In the genomic region with DNA sequence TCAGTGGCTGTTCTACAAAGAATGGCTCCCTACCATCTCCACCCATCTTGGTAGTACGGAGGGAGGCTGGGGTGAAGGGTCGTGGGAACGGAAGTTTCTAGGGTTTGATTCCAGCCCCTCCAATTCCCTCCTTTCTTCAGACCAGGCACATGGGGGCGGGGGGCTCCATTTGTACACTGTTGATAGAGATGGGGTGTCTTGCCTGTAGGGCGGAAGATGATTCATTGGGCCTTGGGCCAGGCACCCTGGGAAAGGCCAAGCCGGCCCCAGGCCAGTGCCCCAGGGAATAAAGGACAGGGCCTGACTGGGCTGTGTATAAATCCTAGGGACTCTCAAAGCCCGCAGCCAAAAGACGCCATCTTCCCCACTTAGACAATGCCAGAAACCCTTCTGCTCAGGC, we compare ENCODE assay signal across 8 mouse cellular contexts. TPM values are rescaled to one million over a fixed set of nuclear protein-coding genes. Genes with fewer than 3 reads are reported as not detected.
DNase-seq lines count a peak whose midpoint lies in the region; ATAC-seq lines count a peak whose summit lies in the region.

No protein-coding gene starts in this region.

- intact Hi-C loops in left cerebral cortex, postnatal 4 days (cut with DNase I): loop anchor here (5.0 kb wide), 1 partner anchor 144 kb away; no protein-coding TSS in a partner anchor

- 77% methylated on average over 8 of the region's 8 CpGs for WGBS in liver, embryonic 12.5 days (ENCODE audit: insufficient replicate concordance)
- WGBS in liver, embryonic 11.5 days: 87% methylated on average over 8 of the region's 8 CpGs
- 80% methylated on average over 8 of the region's 8 CpGs for WGBS in heart, embryonic 14.5 days
- 76% methylated on average over 8 of the region's 8 CpGs for WGBS in stomach, embryonic 16.5 days

- no peak for ATAC-seq in liver, embryonic 12.5 days
- ATAC-seq in liver, embryonic 11.5 days (replicated peaks; ENCODE audit: low FRiP score): no peak
- ATAC-seq in heart, embryonic 14.5 days (ENCODE audit: insufficient number of reproducible peaks, insufficient read depth, low FRiP score, low read depth): 0 out of 2 replicates have a peak, but pooled peaks have one; percentile 11
- no peak for ATAC-seq in stomach, embryonic 16.5 days (ENCODE audit: insufficient read depth, low FRiP score)
- no peak for ATAC-seq in cerebellum, adult (ENCODE audit: insufficient number of reproducible peaks, low FRiP score, low TSS enrichment)

- H3K4me3 ChIP-seq in liver, embryonic 12.5 days: no peak overlapping the region
- no peak overlapping the region for H3K4me3 ChIP-seq in liver, embryonic 11.5 days (ENCODE audit: low read depth, low read length)
- H3K4me3 ChIP-seq in heart, embryonic 14.5 days (ENCODE audit: control insufficient read depth in 1 of 2, insufficient read depth in 1 of 2, low read depth in 1 of 2, low read length in 2 of 2): no peak overlapping the region
- H3K4me3 ChIP-seq in stomach, embryonic 16.5 days (replicated peaks; ENCODE audit: low read length): no peak overlapping the region

- no peaks in the 10 kb centered on the region for H3K36me3 ChIP-seq in liver, embryonic 12.5 days
- no peaks in the 10 kb centered on the region for H3K36me3 ChIP-seq in liver, embryonic 11.5 days (ENCODE audit: control insufficient read depth, insufficient read depth, low read length)
- peaks cover 13% of the 10 kb centered on the region; the same call in 1 of the 2 replicates for H3K36me3 ChIP-seq in heart, embryonic 14.5 days (ENCODE audit: control insufficient read depth, insufficient read depth, low read length)
- H3K36me3 ChIP-seq in stomach, embryonic 16.5 days (ENCODE audit: control insufficient read depth, insufficient read depth, low read length): 0 out of 2 replicates have a peak, but pooled peaks cover 3% of the 10 kb centered on the region

- no peaks in the 10 kb centered on the region for H3K9me3 ChIP-seq in liver, embryonic 12.5 days (replicated peaks)
- no peaks in the 10 kb centered on the region for H3K9me3 ChIP-seq in liver, embryonic 11.5 days (ENCODE audit: control insufficient read depth, low read length)
- H3K9me3 ChIP-seq in heart, embryonic 14.5 days (ENCODE audit: control insufficient read depth, low read length): no peaks in the 10 kb centered on the region
- no peaks in the 10 kb centered on the region for H3K9me3 ChIP-seq in stomach, embryonic 16.5 days (replicated peaks; ENCODE audit: control insufficient read depth, low read length)

- no peak overlapping the region for H3K9ac ChIP-seq in liver, embryonic 12.5 days
- no peak overlapping the region for H3K9ac ChIP-seq in liver, embryonic 11.5 days (ENCODE audit: low read depth, low read length)
- H3K9ac ChIP-seq in heart, embryonic 14.5 days (ENCODE audit: low read length): no peak overlapping the region
- H3K9ac ChIP-seq in stomach, embryonic 16.5 days (ENCODE audit: low read length): 0 out of 2 replicates have a peak overlapping the region, but pooled peaks have one; percentile 28

- DNase-seq in liver, embryonic 11.5 days (ENCODE audit: low spot score): no peak
- peak; percentile 53 to 65 for DNase-seq in kidney, postnatal 36 days
- DNase-seq in urinary bladder, postnatal 36 days (ENCODE audit: low spot score in 2 of 2): no peak
- no peak for DNase-seq in left cerebral cortex, postnatal 4 days

- H3K4me1 ChIP-seq in liver, embryonic 12.5 days: peaks cover 48% of the 10 kb centered on the region
- peaks cover 25% of the 10 kb centered on the region for H3K4me1 ChIP-seq in liver, embryonic 11.5 days (replicated peaks; ENCODE audit: control insufficient read depth, insufficient read depth, low read length)
- H3K4me1 ChIP-seq in heart, embryonic 14.5 days (ENCODE audit: control insufficient read depth in 2 of 2, insufficient read depth in 2 of 2, low read length in 2 of 2): peaks cover 33 to 58% of the 10 kb centered on the region in 2 experiments
- peaks cover 47% of the 10 kb centered on the region for H3K4me1 ChIP-seq in stomach, embryonic 16.5 days (ENCODE audit: control insufficient read depth, insufficient read depth, low read length)

- H3K27ac ChIP-seq in liver, embryonic 12.5 days: 0 out of 2 replicates have a peak overlapping the region, but pooled peaks have one; percentile 20
- no peak overlapping the region for H3K27ac ChIP-seq in liver, embryonic 11.5 days (ENCODE audit: low read depth, low read length)
- H3K27ac ChIP-seq in heart, embryonic 14.5 days (replicated peaks in 1 of 2; ENCODE audit: control insufficient read depth in 1 of 2, insufficient read depth in 1 of 2, low read depth in 2 of 2, low read length in 2 of 2): no peak overlapping the region; a peak in 1 of 4 replicates
- peak overlapping the region; percentile 84 for H3K27ac ChIP-seq in stomach, embryonic 16.5 days (ENCODE audit: low read length)

- no peak overlapping the region for H3K4me2 ChIP-seq in liver, embryonic 12.5 days
- no peak overlapping the region for H3K4me2 ChIP-seq in liver, embryonic 11.5 days
- H3K4me2 ChIP-seq in heart, embryonic 14.5 days (ENCODE audit: low read length): no peak overlapping the region
- H3K4me2 ChIP-seq in stomach, embryonic 16.5 days (ENCODE audit: low read depth, low read length): peak overlapping the region; percentile 36; the same call in 1 of the 2 replicates

- H3K27me3 ChIP-seq in liver, embryonic 12.5 days (replicated peaks): 0 out of 2 replicates have a peak, but pooled peaks cover 3% of the 10 kb centered on the region
- no peaks in the 10 kb centered on the region for H3K27me3 ChIP-seq in liver, embryonic 11.5 days (replicated peaks; ENCODE audit: control insufficient read depth, insufficient read depth, low read length)
- H3K27me3 ChIP-seq in heart, embryonic 14.5 days (ENCODE audit: control insufficient read depth, insufficient read depth, low read length): no peaks in the 10 kb centered on the region
- no peaks in the 10 kb centered on the region for H3K27me3 ChIP-seq in stomach, embryonic 16.5 days (ENCODE audit: control insufficient read depth, insufficient read depth, low read length)

RNA-seq across cellular contexts. Expression of gene Arhgef17, which starts 23.8 kb away (rescaled TPM):
- polyA plus RNA-seq in liver, embryonic 12.5 days (2016; fragmentation: Nextera tagmentation; extraction: Ambion mirVana): 1.7 and 2.2 TPM in 2 replicates
- 4.5 and 5.4 TPM in 2 replicates for polyA plus RNA-seq in liver, embryonic 11.5 days (2014; fragmentation: Nextera tagmentation; extraction: Ambion mirVana)
- polyA plus RNA-seq in heart, embryonic 14.5 days (2014; fragmentation: Nextera tagmentation; extraction: Ambion mirVana): 7.7 and 8.9 TPM in 2 replicates
- 7.3 and 7.4 TPM in 2 replicates for polyA plus RNA-seq in stomach, embryonic 16.5 days (2015; fragmentation: Nextera tagmentation; extraction: Ambion mirVana)
- 10 to 100 TPM; 44.2 to 45.3 TPM for total RNA-seq in left cerebral cortex, postnatal 4 days (2021)

RNA-seq across cellular contexts. Expression of gene Relt, which starts 44.8 kb away (rescaled TPM):
- polyA plus RNA-seq in liver, embryonic 12.5 days (2016; fragmentation: Nextera tagmentation; extraction: Ambion mirVana): 17.8 and 18.2 TPM in 2 replicates
- 14.6 and 17.0 TPM in 2 replicates for polyA plus RNA-seq in liver, embryonic 11.5 days (2014; fragmentation: Nextera tagmentation; extraction: Ambion mirVana)
- polyA plus RNA-seq in heart, embryonic 14.5 days (2014; fragmentation: Nextera tagmentation; extraction: Ambion mirVana): 1.2 and 1.8 TPM in 2 replicates
- 3.3 and 4.0 TPM in 2 replicates for polyA plus RNA-seq in stomach, embryonic 16.5 days (2015; fragmentation: Nextera tagmentation; extraction: Ambion mirVana)
- total RNA-seq in left cerebral cortex, postnatal 4 days (2021): 1 to 10 TPM; 6.3 to 7.4 TPM

Comparison
In these comparisons a context has a peak if more than half of its experiments do, and no peak if none do; other contexts are left out.
1. H3K27ac ChIP-seq: peak in liver, embryonic 12.5 days (single experiment) and stomach, embryonic 16.5 days (single experiment); none in liver, embryonic 11.5 days (single experiment) and heart, embryonic 14.5 days (0 of 2).
2. DNase-seq: peak in kidney, postnatal 36 days (2 of 2); none in liver, embryonic 11.5 days (single experiment), urinary bladder, postnatal 36 days (0 of 2) and left cerebral cortex, postnatal 4 days (single experiment).